Mouse (Mus musculus): ENCODE data around the gene Lrig2. TPM values are rescaled to one million over a fixed set of nuclear protein-coding genes. Genes with fewer than 3 reads are reported as not detected.

The Lrig2 gene
- polyA plus RNA-seq (2015; fragmentation: Nextera tagmentation; extraction: Ambion mirVana): 17.4 and 18.8 TPM in 2 replicates

GRCm38 (mm10) chr3:104511538-104512423 lies at the start of gene Lrig2:
Gene Lrig2 (minus strand): TSS chr3:104511918.

Other genes with a start within 250 kb of the Lrig2 start
- gene Slc16a1, start 126.8 kb upstream of the Lrig2 start, polyA plus RNA-seq (2015; fragmentation: Nextera tagmentation; extraction: Ambion mirVana): 22.3 and 24.6 TPM in 2 replicates

Data from neural tube, postnatal 0 days (tissue).